Mouse (Mus musculus) heart, embryonic 15.5 days (tissue): Measurements from ENCODE around the gene Akr1c19. TPM values are rescaled to one million over a fixed set of nuclear protein-coding genes. Genes with fewer than 3 reads are reported as not detected.
"Not testable (repeated sequence)": the region's sequence is repeated elsewhere in the genome, so short reads cannot be mapped to it uniquely, and the experiment has no call there.

Source experiments
- ATAC-seq: fragments of 200-750 bp; cut with Nextera tagmentation; replicated peaks from 2 replicates; pipeline ENCODE4 v1.8.0; 2017; ENCODE audit warnings: low read depth, moderate TSS enrichment; ENCODE audit not compliant: insufficient number of reproducible peaks, insufficient read depth, low FRiP score
- H3K27ac ChIP-seq: fragments of 300-500 bp; sonication (generic); 2 replicates; pipeline ENCODE4 v1.5.1; 2015; ENCODE audit warnings: mild to moderate bottlenecking, inconsistent platforms
- H3K27me3 ChIP-seq: fragments of 300-500 bp; sonication (generic); 2 replicates; pipeline ENCODE4 v1.6.1; 2015; ENCODE audit warnings: inconsistent platforms
- H3K36me3 ChIP-seq: fragments of 300-500 bp; sonication (generic); 2 replicates; pipeline ENCODE4 v1.6.1; 2015; ENCODE audit warnings: mild to moderate bottlenecking, inconsistent platforms
- H3K4me1 ChIP-seq: fragments of 300-500 bp; sonication (generic); replicated peaks from 2 replicates; pipeline ENCODE4 v1.6.1; 2015; ENCODE audit warnings: inconsistent platforms
- H3K4me2 ChIP-seq: fragments of 300-500 bp; sonication (generic); 2 replicates; pipeline ENCODE4 v1.6.1; 2015; ENCODE audit warnings: inconsistent platforms, mild to moderate bottlenecking, moderate library complexity
- H3K4me3 ChIP-seq: fragments of 300-500 bp; sonication (generic); 2 replicates; pipeline ENCODE4 v1.5.1; 2015; ENCODE audit warnings: mild to moderate bottlenecking, inconsistent platforms
- H3K9ac ChIP-seq: fragments of 300-500 bp; sonication (generic); 2 replicates; pipeline ENCODE4 v1.6.1; 2015; ENCODE audit warnings: mild to moderate bottlenecking, inconsistent platforms
- H3K9me3 ChIP-seq: fragments of 300-500 bp; sonication (generic); replicated peaks from 2 replicates; pipeline ENCODE4 v1.6.1; 2016; ENCODE audit warnings: inconsistent platforms
- WGBS: fragments of 180-500 bp; shearing (Covaris S2); methylation state at CpG from one replicate; pipeline ENCODE4 v1.1.7; 2015; ENCODE audit warnings: mixed read lengths; 5-methylcytosine and 5-hydroxymethylcytosine counted together
- polyA plus RNA-seq: library from polyadenylated mRNA; unstranded; fragments of >200 nt; fragmentation: Nextera tagmentation; extraction: Ambion mirVana; gene quantifications from 2 replicates; pipeline ENCODE4 v1.2.1, GENCODE M21; 2015

Gene Akr1c19
- polyA plus RNA-seq, 1 experiment from 2014 or later, result 1.7 TPM

DNA sequence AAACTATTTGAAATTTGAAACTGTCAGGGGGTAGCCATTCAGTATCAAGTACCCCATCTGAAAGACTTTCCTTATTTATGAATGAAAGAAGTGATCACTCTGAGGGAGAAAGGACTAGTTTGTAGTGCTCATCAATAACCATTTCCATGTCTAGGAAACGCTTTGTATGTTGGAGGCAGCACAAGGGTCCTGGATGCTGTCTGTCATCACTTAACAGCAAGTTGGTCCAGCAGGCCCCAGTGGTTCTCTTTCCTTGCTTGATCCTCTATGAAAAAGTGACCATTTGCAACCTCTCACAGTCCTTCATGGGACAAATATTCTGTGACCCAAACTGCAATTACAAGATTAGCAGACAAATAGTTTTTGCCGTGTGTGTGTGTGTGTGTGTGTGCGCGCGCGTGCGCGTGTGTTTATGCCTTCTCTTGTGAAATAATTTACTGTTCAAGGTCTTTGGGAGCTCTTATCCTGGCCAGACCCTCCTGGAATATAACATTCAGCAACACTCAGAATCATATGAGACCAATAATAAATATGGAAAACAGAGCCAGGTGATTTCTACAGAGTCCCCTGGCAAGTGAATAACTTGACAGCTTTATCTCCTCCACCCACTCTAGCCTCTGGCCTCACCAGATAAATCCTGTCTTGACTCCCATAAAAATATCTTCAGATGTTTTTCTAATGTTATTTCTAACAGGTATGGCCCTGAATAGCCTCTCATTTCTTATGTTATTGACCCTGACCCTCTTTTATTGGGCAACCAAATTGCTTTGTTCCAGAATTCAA lies 2.5 kb downstream of the Akr1c19 start:
- no peaks in the 10 kb centered on the region for H3K9me3 ChIP-seq
- no peak overlapping the region for H3K4me3 ChIP-seq
- H3K36me3 ChIP-seq, result no peaks in the 10 kb centered on the region
- peaks cover 3% of the 10 kb centered on the region; the same call in 1 of the 2 replicates for H3K4me1 ChIP-seq
- ATAC-seq, result no peak
- WGBS, result 73% methylated on average over 8 of the region's 8 CpGs
- no peak overlapping the region for H3K4me2 ChIP-seq
- no peaks in the 10 kb centered on the region for H3K27me3 ChIP-seq
- no peak overlapping the region for H3K9ac ChIP-seq
- H3K27ac ChIP-seq, result no peak overlapping the region

DNA sequence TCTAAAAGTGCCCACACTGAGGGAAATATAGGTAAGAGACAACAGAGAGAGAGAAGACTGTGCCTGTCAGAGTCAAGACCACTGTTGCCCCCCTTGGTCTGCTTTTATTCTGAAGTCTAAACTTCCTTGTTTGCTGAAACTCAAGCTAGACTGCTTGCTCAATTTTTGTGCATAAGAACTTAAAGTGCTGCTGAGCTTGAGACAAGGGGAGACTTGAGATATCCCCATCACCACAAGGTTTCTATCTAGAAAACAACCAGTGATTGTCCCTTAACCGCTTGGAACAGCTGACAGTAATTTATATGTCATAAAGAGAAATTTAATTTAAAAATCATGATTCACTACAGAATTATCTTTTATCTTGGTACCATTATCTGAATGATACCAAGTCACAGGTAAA lies 4.6 kb downstream of the Akr1c19 start:
- Histone ChIP-seq H3K9me3 (no peaks in the 10 kb centered on the region), H3K4me2 (no peak overlapping the region), H3K4me1 (peaks cover 3% of the 10 kb centered on the region; the same call in 1 of the 2 replicates), H3K9ac (no peak overlapping the region), H3K36me3 (no peaks in the 10 kb centered on the region), H3K27me3 (no peaks in the 10 kb centered on the region), H3K4me3 (no peak overlapping the region), H3K27ac (no peak overlapping the region)
- WGBS, result 85% methylated on average over 1 of the region's 1 CpGs
- ATAC-seq, result no peak

DNA sequence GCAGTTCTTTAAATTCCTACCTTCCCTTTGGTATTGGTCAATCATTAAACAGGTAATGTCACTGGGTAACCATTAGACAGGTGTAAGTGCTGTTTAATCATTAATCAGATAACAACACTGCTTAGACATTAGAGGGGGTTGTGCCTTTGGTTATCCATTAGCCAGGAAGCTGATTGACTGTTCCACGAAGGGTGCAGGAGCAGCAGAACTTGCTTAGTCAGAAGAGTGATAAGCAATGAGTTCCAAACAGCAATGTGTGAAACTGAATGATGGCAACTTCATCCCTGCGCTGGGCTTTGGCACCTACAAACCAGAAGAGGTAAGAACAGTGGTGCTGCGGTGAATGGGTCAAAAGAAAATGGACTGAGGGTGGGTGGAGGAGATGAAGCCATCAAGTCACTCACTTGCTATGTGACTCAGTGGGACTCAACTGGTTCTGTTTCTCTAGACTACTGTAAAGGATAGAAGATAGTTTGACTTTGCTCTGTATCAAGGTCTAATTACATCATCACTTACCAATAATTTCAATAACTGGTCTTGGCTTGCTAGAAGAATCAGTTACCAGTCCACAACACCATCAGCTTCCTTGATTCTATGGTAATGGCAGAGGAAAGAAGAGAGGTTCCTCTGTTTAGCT lies 5.2 kb downstream of the Akr1c19 start:
- Histone ChIP-seq H3K4me3 (no peak overlapping the region), H3K9ac (no peak overlapping the region), H3K27me3 (no peaks in the 10 kb centered on the region), H3K4me1 (peaks cover 3% of the 10 kb centered on the region; the same call in 1 of the 2 replicates), H3K36me3 (no peaks in the 10 kb centered on the region), H3K9me3 (no peaks in the 10 kb centered on the region), H3K4me2 (no peak overlapping the region), H3K27ac (no peak overlapping the region)
- no peak for ATAC-seq
- WGBS, result 67% methylated on average over 3 of the region's 3 CpGs

DNA sequence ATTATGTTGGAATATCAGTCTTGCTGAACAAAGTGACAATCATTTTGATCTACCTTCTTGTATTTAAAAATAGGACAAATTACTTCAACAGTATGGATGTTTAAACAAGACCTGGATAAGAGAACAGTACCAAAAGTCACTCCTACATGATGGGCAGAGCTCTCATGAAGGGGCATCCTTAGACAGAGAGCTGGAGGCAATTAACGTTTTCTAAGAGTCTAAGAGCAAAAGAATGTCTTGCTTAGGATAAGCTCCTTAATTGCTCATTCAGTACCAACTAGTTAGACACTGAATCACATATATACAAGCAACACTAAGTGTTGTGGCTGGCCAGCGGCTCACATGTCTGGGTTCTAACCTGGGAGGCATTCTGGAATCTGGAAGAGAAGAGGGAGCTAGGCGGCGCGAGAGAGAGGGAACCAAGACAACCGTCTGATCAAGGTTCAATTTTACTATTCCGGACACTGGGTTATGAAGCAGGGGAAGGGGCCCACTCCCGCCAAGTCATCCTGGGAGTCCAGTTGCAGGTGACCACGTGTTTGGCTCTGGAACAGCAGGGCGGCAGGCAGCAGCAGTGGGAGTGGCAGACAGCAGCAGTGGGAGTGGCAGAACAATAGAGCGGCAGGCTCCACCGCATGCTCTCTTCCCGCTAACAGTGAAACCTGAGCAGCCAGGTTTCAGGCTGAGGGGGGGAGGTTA lies 16.5 kb downstream of the Akr1c19 start:
- ATAC-seq, result peak; percentile 62
- Histone ChIP-seq H3K27me3 (no peaks in the 10 kb centered on the region), H3K9ac (no peak overlapping the region), H3K27ac (no peak overlapping the region), H3K4me3 (peak overlapping the region; percentile 41), H3K4me1 (no peaks in the 10 kb centered on the region), H3K9me3 (no peaks in the 10 kb centered on the region), H3K36me3 (no peaks in the 10 kb centered on the region), H3K4me2 (peak overlapping the region; percentile 72)
- WGBS, result 6% methylated on average over 13 of the region's 13 CpGs

DNA sequence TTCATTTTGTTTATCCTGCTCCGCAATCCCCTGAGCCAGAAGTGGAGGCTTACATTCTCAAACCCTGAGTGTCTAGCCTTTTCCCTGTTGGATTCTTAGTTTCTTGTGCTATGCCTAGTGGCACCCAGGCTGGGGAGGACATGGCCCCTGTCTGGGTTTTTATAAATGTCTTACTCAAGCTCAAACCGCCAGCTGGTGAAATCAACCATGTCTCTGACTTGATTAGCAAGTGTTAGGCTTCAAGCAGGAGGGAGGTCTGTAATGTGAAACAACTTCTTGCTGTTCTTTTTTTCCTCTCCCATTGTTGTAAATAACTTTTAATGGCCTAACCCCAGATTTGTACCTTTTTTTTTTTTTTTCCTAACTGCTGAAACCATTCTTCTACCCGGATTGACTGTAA lies 20.8 kb downstream of the Akr1c19 start:
- H3K36me3 ChIP-seq, result no peaks in the 10 kb centered on the region
- H3K4me3 ChIP-seq, result no peak overlapping the region
- no peaks in the 10 kb centered on the region for H3K4me1 ChIP-seq
- H3K27ac ChIP-seq, result no peak overlapping the region
- no peak overlapping the region for H3K4me2 ChIP-seq
- H3K27me3 ChIP-seq, result no peaks in the 10 kb centered on the region
- H3K9me3 ChIP-seq, result no peaks in the 10 kb centered on the region
- no peak overlapping the region for H3K9ac ChIP-seq
- ATAC-seq, result no peak
- 61% methylated on average over 3 of the region's 3 CpGs for WGBS

DNA sequence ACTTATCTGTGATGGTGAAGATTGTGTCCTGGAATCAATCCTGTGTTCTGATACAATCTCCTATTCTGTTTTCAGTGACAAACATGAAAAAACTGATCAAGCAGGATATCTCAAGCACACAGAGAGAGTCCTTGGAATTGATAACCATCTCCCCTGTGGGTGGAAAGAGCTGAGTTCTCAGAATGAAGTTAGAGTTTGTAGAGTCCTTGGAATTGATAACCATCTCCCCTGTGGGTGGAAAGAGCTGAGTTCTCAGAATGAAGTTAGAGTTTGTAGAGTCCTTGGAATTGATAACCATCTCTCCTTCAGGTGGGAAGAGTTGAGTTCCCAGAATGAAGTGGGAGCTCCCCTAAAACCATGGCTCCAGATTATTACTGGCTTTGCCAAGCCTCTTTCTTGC lies 28.4 kb downstream of the Akr1c19 start:
- H3K4me2 ChIP-seq, H3K9me3 ChIP-seq, H3K27ac ChIP-seq, H3K4me3 ChIP-seq, H3K36me3 ChIP-seq, ATAC-seq, H3K4me1 ChIP-seq, H3K27me3 ChIP-seq, H3K9ac ChIP-seq: not testable (repeated sequence)

DNA sequence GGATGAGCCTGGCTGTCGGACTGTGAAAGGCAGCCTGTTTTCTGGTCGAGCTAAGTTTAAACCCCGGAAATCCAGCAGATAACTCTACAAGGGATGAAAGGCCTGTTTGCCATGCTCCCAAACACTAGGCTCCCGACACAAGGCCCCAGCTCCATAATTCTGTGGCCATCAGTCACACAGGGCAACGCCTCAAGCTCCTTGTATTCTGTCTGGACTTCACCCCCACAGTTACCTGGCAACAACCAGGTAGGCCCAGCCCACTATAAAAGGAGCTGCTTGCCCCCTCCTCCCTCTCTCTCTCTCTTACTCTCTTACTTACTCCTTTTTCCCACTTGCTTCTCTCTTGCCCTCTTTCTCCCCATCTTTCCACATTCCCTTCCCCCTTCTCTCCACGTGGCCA lies 28.8 kb downstream of the Akr1c19 start:
- H3K27ac ChIP-seq, result no peak overlapping the region
- H3K9ac ChIP-seq, result no peak overlapping the region

DNA sequence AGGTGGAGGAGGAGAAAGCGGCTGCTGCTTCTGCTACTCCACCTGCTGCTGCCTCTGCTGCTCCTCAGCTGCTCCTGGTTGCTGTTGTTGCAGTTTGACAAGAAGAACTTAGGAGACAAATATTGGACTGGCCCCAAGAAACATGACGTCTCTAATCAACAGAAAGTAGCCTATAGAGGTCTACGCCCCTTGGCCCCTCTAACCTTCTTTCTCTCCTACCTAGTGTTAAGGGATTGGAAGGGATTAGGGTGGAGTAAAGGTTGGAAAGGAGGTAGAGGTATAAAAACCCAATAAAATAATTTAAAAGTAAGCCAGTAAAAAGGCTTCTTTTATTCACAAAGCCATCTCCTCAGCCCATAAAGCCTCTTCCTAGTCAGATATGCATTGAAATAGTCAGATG lies 36.1 kb downstream of the Akr1c19 start:
- no peaks in the 10 kb centered on the region for H3K9me3 ChIP-seq
- H3K9ac ChIP-seq, result no peak overlapping the region
- H3K4me1 ChIP-seq, result no peaks in the 10 kb centered on the region
- H3K27me3 ChIP-seq, result no peaks in the 10 kb centered on the region
- no peak for ATAC-seq
- no peak overlapping the region for H3K4me3 ChIP-seq
- no peak overlapping the region for H3K4me2 ChIP-seq
- no peaks in the 10 kb centered on the region for H3K36me3 ChIP-seq
- 84% methylated on average over 3 of the region's 3 CpGs for WGBS
- H3K27ac ChIP-seq, result no peak overlapping the region

More for the DNA sequence above, 28.8 kb downstream of the Akr1c19 start:
- H3K4me1 ChIP-seq, result no peaks in the 10 kb centered on the region
- no peaks in the 10 kb centered on the region for H3K9me3 ChIP-seq
- H3K4me2 ChIP-seq, result no peak overlapping the region
- no peak overlapping the region for H3K4me3 ChIP-seq
- no peaks in the 10 kb centered on the region for H3K27me3 ChIP-seq
- 70% methylated on average over 6 of the region's 6 CpGs for WGBS
- ATAC-seq, result no peak
- no peaks in the 10 kb centered on the region for H3K36me3 ChIP-seq

DNA sequence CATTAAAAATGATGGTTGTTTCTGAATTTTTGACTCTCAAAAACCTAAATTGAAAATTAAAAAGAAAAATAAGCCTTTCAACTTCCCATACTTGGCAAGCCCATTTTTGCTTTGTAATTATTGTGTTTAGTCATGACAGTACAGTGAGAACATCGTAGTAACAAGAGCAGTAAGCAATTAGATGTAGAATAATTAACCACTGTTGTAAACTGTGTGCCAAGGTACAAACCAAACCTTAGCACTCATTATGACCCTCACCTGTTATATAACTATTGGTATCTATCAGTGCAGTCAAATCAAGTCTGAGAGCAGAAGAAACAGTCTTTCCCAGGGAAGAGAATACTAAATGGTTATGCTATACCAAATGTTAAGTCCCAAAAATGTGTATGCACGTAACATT lies 36.5 kb downstream of the Akr1c19 start:
- no peak overlapping the region for H3K4me2 ChIP-seq
- H3K4me3 ChIP-seq, result no peak overlapping the region
- no peaks in the 10 kb centered on the region for H3K9me3 ChIP-seq
- no peak overlapping the region for H3K9ac ChIP-seq
- ATAC-seq, result no peak
- no peaks in the 10 kb centered on the region for H3K27me3 ChIP-seq
- H3K27ac ChIP-seq, result no peak overlapping the region
- no peaks in the 10 kb centered on the region for H3K36me3 ChIP-seq
- WGBS, result 80% methylated on average over 2 of the region's 2 CpGs
- no peaks in the 10 kb centered on the region for H3K4me1 ChIP-seq

DNA sequence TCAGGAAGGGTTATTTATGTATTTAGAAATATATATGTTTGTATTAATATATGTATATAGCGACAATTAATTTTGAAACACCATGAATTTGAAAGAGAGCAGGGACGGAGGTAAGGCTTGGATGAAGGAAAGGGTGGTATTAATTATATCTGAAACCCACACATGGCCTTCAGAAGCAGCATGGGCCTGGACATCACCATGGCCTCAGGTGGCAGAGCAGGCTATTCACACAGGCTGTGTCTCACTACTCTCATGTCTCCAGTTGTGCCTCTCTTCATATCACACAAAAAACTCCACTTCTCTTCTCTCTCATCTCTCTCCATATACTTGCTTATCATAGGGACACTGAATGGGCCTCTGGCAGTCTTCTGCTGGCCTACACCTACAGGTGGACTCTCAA lies 37.0 kb downstream of the Akr1c19 start:
- ATAC-seq, H3K27ac ChIP-seq, H3K36me3 ChIP-seq, H3K4me2 ChIP-seq, H3K9ac ChIP-seq, H3K27me3 ChIP-seq, H3K4me3 ChIP-seq, H3K9me3 ChIP-seq, H3K4me1 ChIP-seq: not testable (repeated sequence)
- 82% methylated on average over 2 of the region's 2 CpGs for WGBS

DNA sequence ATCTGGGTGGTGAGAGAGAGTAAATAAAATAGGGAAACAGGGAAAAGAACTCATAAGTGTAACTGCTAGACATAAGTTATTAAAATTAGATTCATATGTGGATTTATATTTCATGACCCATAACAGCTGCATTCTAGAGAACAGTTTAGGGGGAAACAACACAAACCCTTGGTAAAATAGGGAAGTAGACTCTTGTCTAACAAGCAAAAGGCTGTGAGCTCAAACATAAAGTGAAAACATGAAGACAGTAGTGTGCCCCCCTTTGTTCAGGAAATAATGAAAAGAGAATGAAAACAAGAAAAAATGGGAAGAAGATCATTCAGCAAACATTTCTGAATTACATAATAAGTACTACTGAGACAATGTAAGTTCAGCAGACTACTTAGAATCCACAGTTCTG lies 42.4 kb downstream of the Akr1c19 start:
- Histone ChIP-seq H3K4me1 (no peaks in the 10 kb centered on the region), H3K4me3 (no peak overlapping the region), H3K9ac (no peak overlapping the region), H3K27ac (no peak overlapping the region), H3K36me3 (no peaks in the 10 kb centered on the region), H3K9me3 (no peaks in the 10 kb centered on the region), H3K4me2 (no peak overlapping the region), H3K27me3 (no peaks in the 10 kb centered on the region)
- no peak for ATAC-seq
